Mouse (Mus musculus) ES-E14 (cell line): ENCODE measurements around the gene Mgat4a. TPM values are rescaled to one million over a fixed set of nuclear protein-coding genes. Genes with fewer than 3 reads are reported as not detected.

Experiments used
- DNase-seq: peaks from one replicate; pipeline ENCODE4 v3.0.0-alpha.2; 2013; ENCODE audit warnings: low read depth, low spot score
- H3K27ac ChIP-seq: 2 replicates; pipeline ENCODE4 v1.5.1; 2012; ENCODE audit warnings: low read depth, mild to moderate bottlenecking, low read length, moderate library complexity, mixed read lengths; ENCODE audit not compliant: poor library complexity, insufficient read depth, severe bottlenecking
- H3K36me3 ChIP-seq: 2 replicates; pipeline ENCODE4 v1.6.1; 2012; ENCODE audit warnings: mild to moderate bottlenecking, low read length, moderate library complexity, mixed read lengths; ENCODE audit not compliant: control insufficient read depth, poor library complexity, insufficient read depth, severe bottlenecking
- H3K4me1 ChIP-seq, 2 experiments: fragments of 150-350 bp in 1 of 2; sonication (generic) in 1 of 2; 2 replicates each; pipeline ENCODE4 v1.6.1; 2012; ENCODE audit warnings: low read length in 2 of 2, mild to moderate bottlenecking in 1 of 2, mixed read lengths in 1 of 2; ENCODE audit not compliant: control insufficient read depth in 2 of 2, insufficient read depth in 2 of 2, poor library complexity in 1 of 2
- H3K4me3 ChIP-seq, 2 experiments: fragments of 150-350 bp in 1 of 2; sonication (generic) in 1 of 2; 2 replicates each; pipeline ENCODE4 v1.5.1; 2012; ENCODE audit warnings: low read length in 2 of 2, low read depth in 1 of 2, mild to moderate bottlenecking in 1 of 2, mixed read lengths in 1 of 2; ENCODE audit not compliant: insufficient read depth in 1 of 2, poor library complexity in 1 of 2, severe bottlenecking in 1 of 2
- H3K9ac ChIP-seq: 2 replicates; pipeline ENCODE4 v1.6.1; 2012; ENCODE audit warnings: low read depth, mild to moderate bottlenecking, low read length, mixed read lengths; ENCODE audit not compliant: poor library complexity, insufficient read depth, severe bottlenecking
- H3K9me3 ChIP-seq: fragments of 150-350 bp; sonication (generic); 2 replicates; pipeline ENCODE4 v1.6.1; 2012; ENCODE audit warnings: low read depth, mild to moderate bottlenecking, low read length; ENCODE audit not compliant: control insufficient read depth, insufficient read depth
- CHD2 ChIP-seq: IDR thresholded peaks from 2 replicates; pipeline ENCODE4 v1.6.1; 2014; ENCODE audit warnings: mild to moderate bottlenecking, low read depth, low read length, inconsistent platforms
- HCFC1 ChIP-seq: IDR thresholded peaks from 2 replicates; pipeline ENCODE4 v1.6.1; 2012; ENCODE audit warnings: low read length, inconsistent platforms, borderline replicate concordance; ENCODE audit not compliant: insufficient read depth
- MAFK ChIP-seq: IDR thresholded peaks from 2 replicates; pipeline ENCODE4 v1.6.1; 2014; ENCODE audit warnings: mild to moderate bottlenecking, low read depth, low read length, inconsistent platforms; ENCODE audit not compliant: insufficient read depth
- ZC3H11A ChIP-seq: IDR thresholded peaks from 2 replicates; pipeline ENCODE4 v1.6.1; 2012; ENCODE audit warnings: low read depth, mild to moderate bottlenecking, inconsistent platforms, low read length, borderline replicate concordance
- ZNF384 ChIP-seq: IDR thresholded peaks from 2 replicates; pipeline ENCODE4 v1.6.1; 2012; ENCODE audit warnings: low read depth, low read length, inconsistent platforms
- in situ Hi-C, 2 experiments: fragments of 600-800 bp; cut with MboI; formaldehyde crosslinking; loops; one replicate each; pipeline ENCODE4 v1.15.1; 2025; ENCODE audit warnings: low sequenced_read_pairs in 2 of 2, inconsistent platforms in 1 of 2; ENCODE audit not compliant: unreplicated experiment in 2 of 2
- total RNA-seq: library from RNA; depleted of rRNA; stranded (reverse); fragments of 300-350 nt; gene quantifications from 2 replicates; pipeline ENCODE4 v1.2.3, GENCODE M21; 2012

The Mgat4a gene
- total RNA-seq, 1 experiment, result 9.8 TPM

- H3K36me3 ChIP-seq, result no peaks in the 10 kb centered on the region
These were observed 67.6 kb downstream of the Mgat4a start for GRCm38 (mm10) chr1:37473251-37473650.

GRCm38 (mm10) chr1:37471179-37472148, 69.4 kb downstream of the Mgat4a start:
- Histone ChIP-seq H3K9ac (no peak overlapping the region), H3K4me3 (no peak overlapping the region), H3K27ac (no peak overlapping the region), H3K9me3 (no peaks in the 10 kb centered on the region), H3K36me3 (no peaks in the 10 kb centered on the region), H3K4me1 (peaks cover 0 to 2% of the 10 kb centered on the region in 2 experiments; a peak in 1 of 4 replicates)
- DNase-seq, result no peak
- in situ Hi-C loops, result loop anchor here (10.0 to 25.0 kb wide), 2 partner anchors 163 to 166 kb away; no protein-coding TSS in a partner anchor
- TF ChIP-seq HCFC1 (no peak), MAFK (no peak), ZC3H11A (no peak), CHD2 (no peak), ZNF384 (no peak)

More at GRCm38 (mm10) chr1:37473251-37473650, 67.6 kb downstream of the Mgat4a start:
- Histone ChIP-seq H3K4me3 (no peak overlapping the region), H3K9me3 (no peaks in the 10 kb centered on the region), H3K4me1 (peaks cover 0 to 2% of the 10 kb centered on the region in 2 experiments; a peak in 1 of 4 replicates), H3K9ac (no peak overlapping the region), H3K27ac (no peak overlapping the region)
- in situ Hi-C loops, result loop anchor here (10.0 to 25.0 kb wide), 2 partner anchors 162 to 164 kb away; no protein-coding TSS in a partner anchor
- TF ChIP-seq ZC3H11A, result no peak
- TF ChIP-seq HCFC1, result no peak
- no peak for TF ChIP-seq ZNF384
- TF ChIP-seq CHD2, result no peak
- no peak for DNase-seq

- H3K36me3 ChIP-seq, result no peaks in the 10 kb centered on the region
- no peak overlapping the region for H3K4me3 ChIP-seq
- H3K4me1 ChIP-seq, result no peaks in the 10 kb centered on the region
- in situ Hi-C loops, result loop anchor here in 1 of 2 experiments (25.0 kb wide), 1 partner anchor 168 kb away; no protein-coding TSS in a partner anchor
- no peak for TF ChIP-seq ZC3H11A
- H3K27ac ChIP-seq, result no peak overlapping the region
- no peak for DNase-seq
- H3K9ac ChIP-seq, result no peak overlapping the region
- no peaks in the 10 kb centered on the region for H3K9me3 ChIP-seq
These were observed 71.8 kb downstream of the Mgat4a start for GRCm38 (mm10) chr1:37469007-37469406.

GRCm38 (mm10) chr1:37467806-37468205, 73.0 kb downstream of the Mgat4a start:
- no peak overlapping the region for H3K4me3 ChIP-seq
- no peak for DNase-seq
- H3K4me1 ChIP-seq, result no peaks in the 10 kb centered on the region
- H3K27ac ChIP-seq, result no peak overlapping the region
- no peak overlapping the region for H3K9ac ChIP-seq
- in situ Hi-C loops, result loop anchor here in 1 of 2 experiments (25.0 kb wide), 1 partner anchor 169 kb away; no protein-coding TSS in a partner anchor
- H3K9me3 ChIP-seq, result no peaks in the 10 kb centered on the region
- no peaks in the 10 kb centered on the region for H3K36me3 ChIP-seq
- TF ChIP-seq CHD2, result no peak
- no peak for TF ChIP-seq ZC3H11A
- TF ChIP-seq ZNF384, result no peak
- TF ChIP-seq HCFC1, result no peak
